Mouse (Mus musculus) inflammation-experienced regulatory T-cells, adult 16 weeks (primary cell): ENCODE results near the gene Nr6a1. TPM values are rescaled to one million over a fixed set of nuclear protein-coding genes. Genes with fewer than 3 reads are reported as not detected.

ENCODE experiments used
- polyA plus RNA-seq: library from polyadenylated mRNA; unstranded; fragments of 100-300 nt; shearing (Covaris generic); gene quantifications from one replicate; pipeline ENCODE4 v1.2.1, GENCODE M21; 2017

The Nr6a1 gene
- polyA plus RNA-seq: 1.2 TPM

DNA sequence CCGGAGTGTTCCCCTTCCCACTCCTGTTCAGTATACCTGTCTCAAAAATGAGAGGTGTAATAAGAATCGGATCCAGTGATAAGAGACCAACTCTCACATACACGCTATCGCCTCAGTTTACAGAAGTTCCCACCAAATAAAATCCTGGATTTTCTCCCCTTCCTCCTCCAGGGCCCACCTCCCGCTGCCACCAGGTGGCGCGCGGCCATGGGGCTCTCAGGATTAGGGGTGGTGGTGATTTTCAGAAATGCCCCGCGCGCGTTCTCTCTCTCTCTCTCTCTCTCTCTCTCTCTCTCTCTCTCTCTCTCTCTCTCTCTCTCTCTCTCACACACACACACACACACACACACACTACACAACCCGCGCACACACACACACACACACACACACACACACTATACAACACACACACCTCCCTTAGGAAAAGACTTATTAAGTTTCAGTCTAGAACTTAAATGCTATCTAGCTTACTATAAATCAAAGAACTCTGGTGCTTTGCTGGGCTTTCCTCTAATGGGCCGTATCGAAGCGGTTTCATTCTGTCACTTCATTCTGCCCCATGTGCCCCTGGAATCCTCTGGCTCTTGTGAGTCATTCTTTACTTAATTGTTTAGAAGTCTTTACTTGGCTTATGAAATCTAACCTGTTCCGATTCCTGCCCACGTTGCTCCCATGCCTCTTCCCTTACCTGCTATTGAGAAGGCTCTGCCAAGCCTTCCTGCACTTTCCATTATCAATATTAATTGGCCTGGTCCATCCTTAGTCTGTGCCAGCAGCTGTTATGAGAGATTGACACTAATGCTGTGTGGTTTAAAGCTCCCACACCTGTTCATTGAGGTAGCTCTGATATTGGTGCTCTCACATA, at the start of gene Nr6a1:
Gene Nr6a1 (minus strand): TSS at position 574 of the 865 bp plus-strand sequence.

DNA sequence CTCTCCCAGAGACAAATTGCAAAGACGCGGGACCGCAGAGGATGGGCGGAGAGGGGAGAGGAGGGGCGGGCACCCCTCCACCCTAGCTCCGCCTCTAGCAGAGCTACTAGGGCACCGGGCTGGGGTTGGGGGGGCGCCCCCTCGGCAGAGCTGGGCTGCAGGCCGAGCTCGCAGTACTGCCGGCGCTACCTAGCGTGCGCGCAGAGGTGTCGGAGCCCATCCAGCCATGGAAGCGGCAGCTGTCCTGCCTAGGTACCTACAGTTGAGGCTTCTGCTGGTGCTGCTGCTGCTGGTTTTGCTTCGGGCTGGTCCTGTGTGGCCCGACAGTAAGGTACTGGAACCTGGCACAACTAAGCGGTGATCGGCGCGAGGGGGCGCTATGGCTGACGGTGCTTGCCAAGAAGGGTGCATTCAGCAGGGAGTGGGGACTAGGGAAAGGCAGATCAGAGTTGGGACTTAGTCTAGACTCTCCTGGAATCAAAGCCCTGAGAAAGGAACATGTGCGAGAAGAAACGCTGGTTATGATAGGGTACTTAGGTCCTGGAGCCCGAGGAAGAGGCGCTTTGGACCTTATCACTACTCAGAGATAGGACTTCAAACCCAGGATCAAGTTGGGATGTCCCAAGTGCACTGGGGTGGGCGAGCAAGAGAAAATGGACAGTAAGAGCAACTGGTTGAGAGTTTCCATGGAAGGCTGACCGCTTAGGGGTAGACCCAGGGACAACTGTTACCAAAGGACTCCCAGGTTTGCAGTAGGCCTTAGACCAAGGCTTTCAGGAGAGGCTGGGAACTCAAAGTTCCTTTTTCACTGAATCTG, 4.6 kb upstream of the Nr6a1 start, which contains the start of gene Olfml2a:
Gene Olfml2a (plus strand): TSS at position 128 of the 817 bp plus-strand sequence.

DNA sequence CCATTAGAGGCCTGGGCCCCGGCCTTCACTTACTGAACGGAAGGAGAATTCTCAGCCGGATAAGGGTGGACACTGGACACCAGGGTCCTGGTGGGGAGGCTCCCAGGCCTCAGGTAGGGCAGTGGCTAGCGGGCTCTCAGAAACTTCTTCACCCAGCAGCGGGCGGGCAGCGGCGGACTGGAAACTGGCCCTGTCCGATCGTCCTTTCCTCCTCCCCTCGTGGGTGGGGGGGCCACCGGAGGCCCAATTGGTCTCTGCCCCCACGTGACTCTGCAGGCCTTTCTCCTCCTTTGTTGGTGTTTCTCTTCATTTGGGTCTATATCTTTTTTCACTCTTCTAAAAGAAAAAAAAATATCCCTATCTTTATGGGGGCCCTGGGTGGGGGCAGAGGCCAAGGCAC, 213.2 kb downstream of the Nr6a1 start, which contains the start of gene Nr5a1:
Gene Nr5a1 (minus strand): TSS at position 219 of the 400 bp plus-strand sequence.

Other genes with a start within 250 kb of the Nr6a1 start
- gene Nr5a1, start 213.1 kb downstream of the Nr6a1 start, polyA plus RNA-seq: not detected
- gene Olfml2a, start 4.3 kb upstream of the Nr6a1 start, polyA plus RNA-seq: not detected
- gene Wdr38, start 69.8 kb upstream of the Nr6a1 start, polyA plus RNA-seq: 2.0 TPM
- 244 TPM for gene Arpc5l, start 77.7 kb upstream of the Nr6a1 start, polyA plus RNA-seq
- 402 TPM for gene Rpl35, start 77.9 kb upstream of the Nr6a1 start, polyA plus RNA-seq
- 50.8 TPM for gene Golga1, start 137.9 kb upstream of the Nr6a1 start, polyA plus RNA-seq